Mouse (Mus musculus) olfactory bulb, adult 2 months (tissue): Measurements from ENCODE around the gene Stx1b.

Experiments used
- CTCF ChIP-seq: fragments of 200-500 bp; IDR thresholded peaks from 2 replicates; pipeline ENCODE4 v1.5.1; 2012; ENCODE audit warnings: low read depth, mild to moderate bottlenecking, low read length, moderate library complexity; ENCODE audit not compliant: insufficient read depth
- POLR2A ChIP-seq: fragments of 200-500 bp; IDR thresholded peaks from 2 replicates; pipeline ENCODE4 v1.6.1; 2012; ENCODE audit warnings: mild to moderate bottlenecking, low read depth, low read length, moderate library complexity; ENCODE audit not compliant: insufficient read depth

- no peak for TF ChIP-seq CTCF
- no peak for TF ChIP-seq POLR2A
Measured at GRCm38 (mm10) chr7:127811240-127811639, 13.1 kb downstream of the Stx1b start.
